Mouse (Mus musculus) G1E (cell line): ENCODE measurements at regions not wholly inside any gene's neighbourhood (a gene's known extent, or its start where the extent isn't known, plus 50 kb on each side); places are given as distances from the start of the nearest gene placed in this dataset.
"Not testable (repeated sequence)": the region's sequence is repeated elsewhere in the genome, so short reads cannot be mapped to it uniquely, and the experiment has no call there.

ENCODE experiments used
- ATAC-seq: 2 replicates; pipeline ENCODE4 v1.8.0; 2016; ENCODE audit warnings: mild to moderate bottlenecking; ENCODE audit not compliant: insufficient number of reproducible peaks, poor library complexity, low FRiP score, severe bottlenecking; ENCODE audit errors: extremely low read depth
- DNase-seq: peaks from one replicate; pipeline ENCODE4 v3.0.0; 2012; ENCODE audit warnings: low spot score
- H3K27me3 ChIP-seq: 2 replicates; pipeline ENCODE4 v1.6.1; 2012; ENCODE audit warnings: mild to moderate bottlenecking, low read length, inconsistent platforms; ENCODE audit not compliant: insufficient read depth
- H3K36me3 ChIP-seq: replicated peaks from 2 replicates; pipeline ENCODE3; 2012; ENCODE audit warnings: mild to moderate bottlenecking, inconsistent platforms
- H3K4me1 ChIP-seq: 2 replicates; pipeline ENCODE4 v1.6.1; 2012; ENCODE audit warnings: low read depth, low read length, inconsistent platforms, mixed read lengths; ENCODE audit not compliant: insufficient read depth
- H3K4me3 ChIP-seq: 2 replicates; pipeline ENCODE4 v1.5.1; 2012; ENCODE audit warnings: low read depth, mild to moderate bottlenecking, inconsistent platforms, low read length, moderate library complexity, mixed read lengths
- H3K9me3 ChIP-seq: replicated peaks from 2 replicates; pipeline ENCODE4 v1.6.1; 2012; ENCODE audit warnings: inconsistent platforms
- CTCF ChIP-seq: IDR thresholded peaks from 2 replicates; pipeline ENCODE4 v1.5.1; 2012; ENCODE audit warnings: low read depth, low read length, inconsistent platforms, mixed read lengths
- GATA1 ChIP-seq: IDR thresholded peaks from 2 replicates; pipeline ENCODE4 v1.6.1; 2012; ENCODE audit warnings: borderline replicate concordance, low read length, inconsistent platforms, mixed read lengths
- GATA2 ChIP-seq: IDR thresholded peaks from 2 replicates; pipeline ENCODE4 v1.6.1; 2012; ENCODE audit warnings: low read depth, low read length, inconsistent platforms, borderline replicate concordance
- POLR2AphosphoS5 ChIP-seq: IDR thresholded peaks from 2 replicates; pipeline ENCODE4 v1.6.1; 2012; ENCODE audit warnings: low read depth, low read length, inconsistent platforms; ENCODE audit not compliant: insufficient replicate concordance
- TAL1 ChIP-seq: conservative IDR thresholded peaks from 2 replicates; pipeline ENCODE4 v1.6.1; 2012; ENCODE audit warnings: low read depth, low read length, inconsistent platforms, mixed read lengths

DNA sequence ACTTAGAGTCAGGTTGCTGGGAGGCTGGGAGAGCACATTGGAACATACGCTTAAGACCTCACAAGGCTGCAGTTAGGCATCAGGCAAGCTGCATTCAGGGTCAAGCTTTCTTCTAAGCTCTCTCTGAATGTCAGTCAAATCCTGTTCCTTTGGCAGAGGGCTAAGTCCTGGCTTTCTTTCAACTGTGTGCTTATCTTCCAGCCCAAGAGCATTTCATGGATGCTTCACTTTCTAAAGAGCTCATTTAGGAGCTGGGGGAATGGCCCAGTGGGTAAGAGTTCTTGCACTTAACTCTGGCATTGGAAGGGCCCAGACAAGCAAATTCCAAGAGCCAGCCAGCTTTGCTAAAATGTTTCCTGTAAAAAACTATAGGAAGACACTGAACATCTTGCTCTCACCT, 70.3 kb upstream of the Tbl1xr1 start:
- H3K27me3 ChIP-seq, result no peaks in the 10 kb centered on the region
- ATAC-seq (no peak), DNase-seq (no peak)
- no peaks in the 10 kb centered on the region for H3K9me3 ChIP-seq
- no peak overlapping the region for H3K4me3 ChIP-seq
- TF ChIP-seq TAL1 (no peak), CTCF (no peak), GATA1 (no peak), GATA2 (no peak), POLR2AphosphoS5 (no peak)
- H3K4me1 ChIP-seq, result peaks cover 18% of the 10 kb centered on the region
- no peaks in the 10 kb centered on the region for H3K36me3 ChIP-seq

DNA sequence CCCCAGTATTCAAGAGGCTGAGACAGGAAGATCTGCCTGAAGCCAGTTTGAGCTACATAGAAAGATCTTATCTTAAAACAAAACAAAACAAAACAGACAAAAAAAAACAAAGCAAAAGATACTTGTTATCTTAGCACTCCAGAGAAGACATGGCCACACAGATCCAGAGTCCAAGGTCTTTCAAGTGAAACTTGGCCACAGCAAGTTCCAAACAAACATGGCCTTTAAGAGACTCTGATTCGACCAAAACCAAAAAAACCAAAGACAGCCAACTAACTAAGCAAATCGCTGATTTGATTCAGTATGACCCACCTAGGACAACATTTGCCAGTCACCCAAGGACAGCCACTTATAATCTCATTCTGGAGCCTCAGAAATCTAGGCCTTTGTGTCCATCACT, 69.8 kb upstream of the Tbl1xr1 start:
- no peaks in the 10 kb centered on the region for H3K36me3 ChIP-seq
- no peak for ATAC-seq
- peaks cover 18% of the 10 kb centered on the region for H3K4me1 ChIP-seq
- H3K9me3 ChIP-seq, result no peaks in the 10 kb centered on the region
- no peak for TF ChIP-seq CTCF
- no peak for TF ChIP-seq GATA1
- no peak for TF ChIP-seq TAL1
- TF ChIP-seq POLR2AphosphoS5, result no peak
- no peak for TF ChIP-seq GATA2
- DNase-seq, result no peak
- no peak overlapping the region for H3K4me3 ChIP-seq
- H3K27me3 ChIP-seq, result no peaks in the 10 kb centered on the region

DNA sequence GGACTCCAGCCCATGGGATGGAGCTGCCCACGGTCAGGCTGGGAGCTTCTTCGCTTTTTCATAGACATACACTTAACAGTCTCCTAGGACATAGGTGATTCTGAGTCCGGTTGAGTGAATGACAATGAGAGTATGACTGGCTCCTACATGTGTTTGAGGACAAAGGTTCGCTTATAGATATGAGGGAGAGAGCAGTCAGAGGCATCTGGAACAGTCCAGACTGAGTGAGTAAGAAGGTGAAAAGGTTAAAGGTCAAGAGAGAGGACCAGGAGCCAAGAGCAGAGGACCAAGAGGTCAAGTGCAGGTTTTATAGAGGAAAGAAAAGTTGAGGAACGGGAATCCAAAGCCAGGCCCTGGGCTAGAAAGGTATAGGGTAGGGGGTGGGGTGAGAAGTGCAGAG, 68.7 kb upstream of the Tbl1xr1 start:
- no peaks in the 10 kb centered on the region for H3K27me3 ChIP-seq
- peaks cover 18% of the 10 kb centered on the region for H3K4me1 ChIP-seq
- no peaks in the 10 kb centered on the region for H3K9me3 ChIP-seq
- no peak overlapping the region for H3K4me3 ChIP-seq
- TF ChIP-seq TAL1 (no peak), CTCF (no peak), POLR2AphosphoS5 (no peak), GATA2 (no peak), GATA1 (no peak)
- H3K36me3 ChIP-seq, result no peaks in the 10 kb centered on the region
- no peak for ATAC-seq
- DNase-seq, result no peak

DNA sequence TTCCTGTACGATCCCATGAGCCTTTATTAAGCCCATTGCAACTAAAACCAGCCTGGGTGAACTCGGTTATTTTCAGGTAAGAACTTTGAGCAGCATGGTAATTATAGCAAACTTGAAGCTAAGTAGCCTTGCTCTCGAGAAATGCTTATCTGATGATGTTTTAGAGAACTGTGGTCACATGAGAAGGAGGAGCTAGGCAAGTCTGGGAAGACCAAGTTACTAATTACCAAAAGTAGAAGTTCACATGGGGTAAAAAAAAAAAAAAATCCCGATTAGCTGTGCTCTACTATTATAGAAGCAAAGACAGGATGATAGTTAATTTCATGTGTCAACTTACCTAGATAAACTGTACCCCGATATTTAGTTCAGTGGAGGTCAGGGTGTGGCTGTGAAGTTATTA, 68.0 kb upstream of the Tbl1xr1 start:
- Histone ChIP-seq H3K9me3 (no peaks in the 10 kb centered on the region), H3K36me3 (no peaks in the 10 kb centered on the region), H3K4me1 (peaks cover 18% of the 10 kb centered on the region), H3K27me3 (no peaks in the 10 kb centered on the region), H3K4me3 (no peak overlapping the region)
- no peak for DNase-seq
- no peak for TF ChIP-seq GATA2
- TF ChIP-seq TAL1, result no peak
- no peak for TF ChIP-seq POLR2AphosphoS5
- TF ChIP-seq GATA1, result no peak
- no peak for TF ChIP-seq CTCF
- ATAC-seq, result peak; percentile 49

DNA sequence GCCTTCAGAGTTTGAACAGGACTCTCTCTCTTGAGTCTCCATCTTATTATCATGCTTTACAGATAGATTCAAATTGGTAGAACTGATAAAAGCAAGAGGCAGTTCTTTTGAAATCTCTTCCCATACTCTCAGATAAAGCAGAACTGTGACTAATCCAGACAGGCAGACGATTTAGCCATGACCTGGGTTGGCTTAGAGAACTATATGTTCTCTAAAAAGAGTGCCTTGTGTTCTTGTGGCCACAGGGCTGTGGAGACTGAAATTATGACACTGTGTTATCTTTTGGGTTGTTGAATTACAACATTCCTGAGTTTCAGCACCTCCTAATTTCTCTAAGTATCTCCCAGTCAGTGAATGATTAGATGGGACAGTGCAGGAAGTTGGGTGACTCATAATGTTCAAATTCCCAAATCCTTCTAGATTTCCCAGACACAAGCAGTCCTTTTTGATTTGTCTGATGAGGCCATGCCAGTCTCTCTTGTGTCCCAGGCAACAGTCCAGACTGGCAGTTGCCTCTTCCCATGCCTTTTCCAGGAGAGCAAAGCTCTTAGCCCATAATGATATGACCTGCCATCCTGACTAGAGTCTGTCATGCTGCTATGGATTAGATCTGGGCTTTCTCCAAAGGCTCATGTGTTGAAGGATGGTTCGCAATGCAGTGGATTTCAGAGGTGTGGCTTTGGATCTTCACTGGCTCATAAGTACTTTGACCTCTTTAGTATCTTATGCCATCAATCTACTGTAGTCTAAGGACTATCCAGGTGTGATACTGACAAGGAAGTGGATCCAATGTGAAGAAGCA, 66.4 kb upstream of the Tbl1xr1 start:
- ATAC-seq, result no peak

DNA sequence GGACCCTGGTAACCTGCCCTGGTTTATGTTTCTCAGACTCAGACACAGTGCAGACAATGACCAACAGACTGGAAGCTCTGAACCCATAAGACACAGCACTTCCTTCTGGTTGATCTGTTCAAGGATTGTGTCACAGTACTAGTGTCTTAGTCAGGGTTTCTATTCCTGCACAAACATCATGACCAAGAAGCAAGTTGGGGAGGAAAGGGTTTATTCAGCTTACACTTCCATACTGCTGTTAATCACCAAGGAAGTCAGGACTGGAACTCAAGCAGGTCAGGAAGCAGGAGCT, 65.8 kb upstream of the Tbl1xr1 start:
- H3K27me3 ChIP-seq, H3K4me3 ChIP-seq, H3K36me3 ChIP-seq, ATAC-seq, DNase-seq, H3K9me3 ChIP-seq: not testable (repeated sequence)
- H3K4me1 ChIP-seq, result peaks cover 18% of the 10 kb centered on the region

More for the DNA sequence above, 66.4 kb upstream of the Tbl1xr1 start:
- H3K36me3 ChIP-seq, result no peaks in the 10 kb centered on the region
- DNase-seq, result no peak
- no peaks in the 10 kb centered on the region for H3K9me3 ChIP-seq
- peaks cover 18% of the 10 kb centered on the region for H3K4me1 ChIP-seq
- no peak for TF ChIP-seq CTCF
- TF ChIP-seq POLR2AphosphoS5, result no peak
- no peak for TF ChIP-seq GATA2
- TF ChIP-seq TAL1, result no peak
- TF ChIP-seq GATA1, result no peak
- no peaks in the 10 kb centered on the region for H3K27me3 ChIP-seq
- no peak overlapping the region for H3K4me3 ChIP-seq

DNA sequence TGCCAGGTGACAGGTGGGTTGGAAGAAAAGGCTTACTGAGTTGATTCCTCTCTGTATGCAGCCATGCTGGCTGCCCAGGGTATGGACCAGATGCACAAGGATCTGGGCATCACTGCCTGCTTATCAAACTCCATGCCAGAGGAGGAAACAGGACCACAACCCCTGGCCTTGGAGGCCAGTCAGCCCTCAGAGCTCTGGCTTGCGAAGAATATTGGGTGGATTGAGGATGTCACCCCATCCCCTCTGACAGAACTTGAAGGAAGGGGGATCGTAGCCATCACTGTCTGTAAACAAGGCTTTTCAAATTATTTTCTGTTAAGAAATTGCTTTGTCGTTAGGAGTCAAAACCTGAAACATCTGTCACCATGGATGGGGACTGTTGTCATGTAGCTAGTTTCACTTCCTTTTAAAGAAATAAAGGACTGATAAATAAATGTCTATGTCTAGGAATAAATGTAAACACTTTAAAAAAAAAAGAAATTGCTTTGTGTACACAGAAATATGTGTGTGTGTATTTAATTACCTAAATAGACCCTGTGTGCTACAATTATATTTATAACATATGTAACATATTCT, 55.0 kb upstream of the Tbl1xr1 start:
- 0 out of 2 replicates have a peak, but pooled peaks cover 5% of the 10 kb centered on the region for H3K27me3 ChIP-seq
- H3K36me3 ChIP-seq, result no peaks in the 10 kb centered on the region
- H3K4me1 ChIP-seq, result peaks cover 8% of the 10 kb centered on the region
- no peak overlapping the region for H3K4me3 ChIP-seq
- ATAC-seq (no peak), DNase-seq (no peak)
- TF ChIP-seq GATA1, result no peak
- TF ChIP-seq TAL1, result no peak
- TF ChIP-seq POLR2AphosphoS5, result no peak
- no peak for TF ChIP-seq CTCF
- no peak for TF ChIP-seq GATA2
- no peaks in the 10 kb centered on the region for H3K9me3 ChIP-seq
